Mouse (Mus musculus): Measurements from ENCODE around the gene Gm13723.

Gene Gm13723

GRCm38 (mm10) chr2:86874702-86875101, at the start of gene Gm13723:
Gene Gm13723 (minus strand): TSS chr2:86874802.
- no peak for DNase-seq

GRCm38 (mm10) chr2:86905647-86906046, 31.0 kb upstream of the Gm13723 start:
- no peak for DNase-seq

GRCm38 (mm10) chr2:86892116-86892515, 17.5 kb upstream of the Gm13723 start, which contains the start of gene Olfr1097:
Gene Olfr1097 (minus strand): TSS chr2:86892216.
- DNase-seq = no peak

GRCm38 (mm10) chr2:86851596-86851995, 23.0 kb downstream of the Gm13723 start, which contains the start of gene Olfr1095:
Gene Olfr1095 (minus strand): TSS chr2:86851696.
- DNase-seq = no peak

GRCm38 (mm10) chr2:86824363-86824762, 50.2 kb downstream of the Gm13723 start, which contains the start of gene Olfr1094:
Gene Olfr1094 (plus strand): TSS chr2:86824663.
- no peak for DNase-seq

Data from cerebellum, adult 11-12 months (tissue).